In genomic region chr1:23966226-23966625, GRCm38 (mm10) we compare ENCODE assay signal across 17 mouse cellular contexts. TPM values are rescaled to one million over a fixed set of nuclear protein-coding genes. Genes with fewer than 3 reads are reported as not detected.
DNase-seq lines count a peak whose midpoint lies in the region; ATAC-seq and TF ChIP-seq lines count a peak whose summit lies in the region.
"Had no signal": no experiment of that assay in that cellular context is flagged by ENCODE, and none has a peak within 500 bp of the region (broad histone marks: within the 10 kb centered on the region; RNA-seq: fewer than 3 reads in every experiment).

No protein-coding gene starts in this region.

- TF ChIP-seq POLR2A in limb, embryonic 14.5 days (IDR thresholded peaks at IDR 0.05; ENCODE audit: borderline replicate concordance, extremely low read depth, insufficient read depth, insufficient read length): no peak

- WGBS in limb, embryonic 14.5 days: 21% methylated on average over 1 of the region's 1 CpGs
- 52% methylated on average over 1 of the region's 1 CpGs for WGBS in limb, embryonic 10.5 days
- WGBS in liver, embryonic 15.5 days (ENCODE audit: insufficient replicate concordance): 33% methylated on average over 1 of the region's 1 CpGs
- WGBS in hindbrain, embryonic 16.5 days: 79% methylated on average over 1 of the region's 1 CpGs

- H3K27ac ChIP-seq in limb, embryonic 14.5 days (replicated peaks; ENCODE audit: low read depth, low read length): no peak overlapping the region
- H3K27ac ChIP-seq in limb, embryonic 10.5 days: no peak overlapping the region
- no peak overlapping the region for H3K27ac ChIP-seq in liver, embryonic 15.5 days (replicated peaks)
- H3K27ac ChIP-seq in hindbrain, embryonic 16.5 days (ENCODE audit: low read depth, low read length): no peak overlapping the region
- H3K27ac ChIP-seq: heart, adult 2 months; hindbrain, embryonic 15.5 days; midbrain, embryonic 10.5 days had no signal

- H3K9me3 ChIP-seq in limb, embryonic 14.5 days (ENCODE audit: control insufficient read depth, low read length): no peaks in the 10 kb centered on the region
- no peaks in the 10 kb centered on the region for H3K9me3 ChIP-seq in limb, embryonic 10.5 days (replicated peaks)
- H3K9me3 ChIP-seq in liver, embryonic 15.5 days (replicated peaks): no peaks in the 10 kb centered on the region
- H3K9me3 ChIP-seq in hindbrain, embryonic 16.5 days (ENCODE audit: control insufficient read depth, low read length): no peaks in the 10 kb centered on the region

- DNase-seq in limb, embryonic 14.5 days (ENCODE audit: low spot score): peak; percentile 16
- DNase-seq in limb, embryonic 10.5 days (ENCODE audit: low spot score): no peak
- DNase-seq in spleen, postnatal 36 days (ENCODE audit: low spot score in 2 of 2): peak; percentile 54 to 78
- DNase-seq in lung, postnatal 25 days (ENCODE audit: low spot score): no peak
- DNase-seq in layer of hippocampus, adult 8-10 months (ENCODE audit: low spot score in 2 of 2): no peak
- DNase-seq: cerebellum, adult 8-10 months; kidney, adult 8-10 months; lung, adult 18-20 months; right cerebral cortex, adult 18-20 months; thymus, postnatal 4 days had no signal

- H3K4me1 ChIP-seq in limb, embryonic 14.5 days (ENCODE audit: control insufficient read depth, insufficient read depth, low read length): no peaks in the 10 kb centered on the region
- H3K4me1 ChIP-seq in limb, embryonic 10.5 days: no peaks in the 10 kb centered on the region
- H3K4me1 ChIP-seq in liver, embryonic 15.5 days (replicated peaks): peaks cover 2% of the 10 kb centered on the region; the same call in 1 of the 2 replicates
- H3K4me1 ChIP-seq in hindbrain, embryonic 16.5 days (ENCODE audit: control insufficient read depth, insufficient read depth, low read depth, low read length): no peaks in the 10 kb centered on the region
- H3K4me1 ChIP-seq: hindbrain, embryonic 15.5 days; midbrain, embryonic 10.5 days had no signal

- no peak overlapping the region for H3K9ac ChIP-seq in limb, embryonic 14.5 days (ENCODE audit: low read depth, low read length, severe bottlenecking)
- H3K9ac ChIP-seq in liver, embryonic 15.5 days: no peak overlapping the region
- no peak overlapping the region for H3K9ac ChIP-seq in hindbrain, embryonic 16.5 days (ENCODE audit: low read depth, low read length)
- H3K9ac ChIP-seq: hindbrain, embryonic 15.5 days had no signal

- H3K4me2 ChIP-seq in limb, embryonic 14.5 days (replicated peaks; ENCODE audit: low read depth, low read length, severe bottlenecking): no peak overlapping the region
- H3K4me2 ChIP-seq in liver, embryonic 15.5 days: no peak overlapping the region
- no peak overlapping the region for H3K4me2 ChIP-seq in hindbrain, embryonic 16.5 days (ENCODE audit: low read length)
- H3K4me2 ChIP-seq: hindbrain, embryonic 15.5 days had no signal

- no peak overlapping the region for H3K4me3 ChIP-seq in limb, embryonic 14.5 days (replicated peaks; ENCODE audit: low read length)
- no peak overlapping the region for H3K4me3 ChIP-seq in limb, embryonic 10.5 days
- no peak overlapping the region for H3K4me3 ChIP-seq in liver, embryonic 15.5 days (replicated peaks)
- no peak overlapping the region for H3K4me3 ChIP-seq in hindbrain, embryonic 16.5 days (ENCODE audit: low read length)
- H3K4me3 ChIP-seq: heart, adult 2 months; hindbrain, embryonic 15.5 days; midbrain, embryonic 10.5 days had no signal

- H3K27me3 ChIP-seq in limb, embryonic 14.5 days (ENCODE audit: control insufficient read depth, insufficient read depth, low read length): no peaks in the 10 kb centered on the region
- H3K27me3 ChIP-seq in limb, embryonic 10.5 days (ENCODE audit: low read depth, poor library complexity, severe bottlenecking): no peaks in the 10 kb centered on the region
- H3K27me3 ChIP-seq in liver, embryonic 15.5 days: no peaks in the 10 kb centered on the region
- no peaks in the 10 kb centered on the region for H3K27me3 ChIP-seq in hindbrain, embryonic 16.5 days (replicated peaks; ENCODE audit: control insufficient read depth, insufficient read depth, low read length)
- H3K27me3 ChIP-seq: hindbrain, embryonic 15.5 days had no signal

- no peaks in the 10 kb centered on the region for H3K36me3 ChIP-seq in limb, embryonic 14.5 days (ENCODE audit: control insufficient read depth, insufficient read depth, low read length)
- no peaks in the 10 kb centered on the region for H3K36me3 ChIP-seq in limb, embryonic 10.5 days
- H3K36me3 ChIP-seq in liver, embryonic 15.5 days (replicated peaks): no peaks in the 10 kb centered on the region
- H3K36me3 ChIP-seq in hindbrain, embryonic 16.5 days (ENCODE audit: control insufficient read depth, insufficient read depth, low read length): no peaks in the 10 kb centered on the region
- H3K36me3 ChIP-seq: hindbrain, embryonic 15.5 days; midbrain, embryonic 10.5 days had no signal

- ATAC-seq in limb, embryonic 14.5 days (ENCODE audit: low FRiP score, low read depth): no peak
- peak; percentile 90 for ATAC-seq in common myeloid progenitor, adult 5-6 weeks (replicated peaks; ENCODE audit: low read depth, poor library complexity, severe bottlenecking)
- peak; percentile 87 for ATAC-seq in liver, embryonic 15.5 days (ENCODE audit: insufficient read depth)
- ATAC-seq in hindbrain, embryonic 16.5 days: no peak
- ATAC-seq: Patski had no signal

RNA-seq across cellular contexts. Expression of gene Sdhaf4, which starts 39.2 kb away (rescaled TPM):
- polyA plus RNA-seq in limb, embryonic 14.5 days (2012; rRNA removed): 31.0 and 44.4 TPM in 2 replicates
- polyA plus RNA-seq in limb, embryonic 14.5 days (2014; fragmentation: Nextera tagmentation; extraction: Ambion mirVana): 84.6 and 90.7 TPM in 2 replicates
- polyA plus RNA-seq in limb, embryonic 10.5 days (2016; fragmentation: Nextera tagmentation; extraction: Ambion mirVana): 77.1 and 79.7 TPM in 2 replicates
- 17.9 and 20.4 TPM in 2 replicates for total RNA-seq in common myeloid progenitor, adult 5-6 weeks (2017)
- 23.7 and 26.8 TPM in 2 replicates for polyA plus RNA-seq in liver, embryonic 15.5 days (2015; fragmentation: Nextera tagmentation; extraction: Ambion mirVana)
- polyA plus RNA-seq in hindbrain, embryonic 16.5 days (2015; fragmentation: Nextera tagmentation; extraction: Ambion mirVana): 75.0 and 85.0 TPM in 2 replicates
- 10 to 100 TPM; 47.3 to 53.1 (median 49.7) TPM for total RNA-seq in layer of hippocampus, adult 8-10 months (2022)

RNA-seq across cellular contexts. Expression of gene Smap1, which starts 44.1 kb away (rescaled TPM):
- 84.6 and 101 TPM in 2 replicates for polyA plus RNA-seq in limb, embryonic 14.5 days (2012; rRNA removed)
- polyA plus RNA-seq in limb, embryonic 14.5 days (2014; fragmentation: Nextera tagmentation; extraction: Ambion mirVana): 57.9 and 59.3 TPM in 2 replicates
- polyA plus RNA-seq in limb, embryonic 10.5 days (2016; fragmentation: Nextera tagmentation; extraction: Ambion mirVana): 33.5 and 36.7 TPM in 2 replicates
- total RNA-seq in common myeloid progenitor, adult 5-6 weeks (2017): 35.0 and 49.6 TPM in 2 replicates
- 27.2 and 28.2 TPM in 2 replicates for polyA plus RNA-seq in liver, embryonic 15.5 days (2015; fragmentation: Nextera tagmentation; extraction: Ambion mirVana)
- polyA plus RNA-seq in hindbrain, embryonic 16.5 days (2015; fragmentation: Nextera tagmentation; extraction: Ambion mirVana): 41.0 and 79.5 TPM in 2 replicates
- 100 to 1,000 TPM; 121 to 138 (median 131) TPM for total RNA-seq in layer of hippocampus, adult 8-10 months (2022)

Comparison
In these comparisons a context has a peak if more than half of its experiments do, and no peak if none do; other contexts are left out.
1. DNase-seq: peak in limb, embryonic 14.5 days (single experiment) and spleen, postnatal 36 days (2 of 2); none in limb, embryonic 10.5 days (single experiment), lung, postnatal 25 days (single experiment) and layer of hippocampus, adult 8-10 months (0 of 2).
2. ATAC-seq: peak in common myeloid progenitor, adult 5-6 weeks (single experiment) and liver, embryonic 15.5 days (single experiment); none in limb, embryonic 14.5 days (single experiment) and hindbrain, embryonic 16.5 days (single experiment).